Mouse (Mus musculus): ENCODE results near the gene Dync2h1. TPM values are rescaled to one million over a fixed set of nuclear protein-coding genes. Genes with fewer than 3 reads are reported as not detected.

Gene Dync2h1
- total and polyA plus RNA-seq, 2 experiments from 2014 or later, result 14.2 to 18.0 TPM

GRCm38 (mm10) chr9:7158605-7159004 is 25.6 kb downstream of the Dync2h1 start:
- WGBS, result 95% methylated on average over 7 of the region's 7 CpGs
- no peak for TF ChIP-seq CTCF (IDR thresholded peaks at IDR 0.05)
- Histone ChIP-seq H3K4me1 (ENCODE audit: insufficient read depth, low read length) (no peaks in the 10 kb centered on the region), H3K27me3 (ENCODE audit: insufficient read depth, low read length) (no peaks in the 10 kb centered on the region), H3K27ac (ENCODE audit: low read depth, low read length) (no peak overlapping the region), H3K4me2 (ENCODE audit: low read depth, low read length, poor library complexity, severe bottlenecking) (no peak overlapping the region), H3K4me3 (ENCODE audit: low read depth, low read length) (no peak overlapping the region), H3K9me3 (ENCODE audit: low read length) (no peaks in the 10 kb centered on the region), H3K36me3 (ENCODE audit: insufficient read depth, low read length) (peaks cover 22% of the 10 kb centered on the region; the same call in 1 of the 2 replicates), H3K9ac (replicated peaks; ENCODE audit: low read length, poor library complexity, severe bottlenecking) (no peak overlapping the region)
- DNase-seq (ENCODE audit: low spot score) (no peak), ATAC-seq (ENCODE audit: low FRiP score) (no peak)

DNA sequence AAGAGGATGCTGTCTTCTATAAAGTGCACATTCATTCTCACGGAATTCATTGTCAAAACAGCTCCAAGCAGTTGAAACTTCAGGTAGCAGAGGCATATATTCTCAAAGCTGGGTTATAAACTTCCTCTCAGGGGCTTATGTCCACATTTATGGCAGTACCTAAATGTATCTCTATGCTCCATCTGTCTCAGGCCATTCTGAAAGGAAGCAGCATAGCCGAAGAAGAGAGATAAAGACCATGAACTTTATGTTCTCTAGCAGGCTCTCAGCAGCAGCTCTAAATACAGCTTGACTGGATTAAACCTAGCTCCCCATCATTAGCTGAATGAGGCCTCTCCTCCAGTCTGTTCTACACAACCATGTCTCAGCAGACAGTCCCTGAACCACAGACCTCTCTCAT is 29.9 kb downstream of the Dync2h1 start:
- Histone ChIP-seq H3K9me3 (ENCODE audit: low read length) (no peaks in the 10 kb centered on the region), H3K27me3 (ENCODE audit: insufficient read depth, low read length) (no peaks in the 10 kb centered on the region), H3K36me3 (ENCODE audit: insufficient read depth, low read length) (peaks cover 18% of the 10 kb centered on the region; the same call in 1 of the 2 replicates), H3K4me2 (ENCODE audit: low read depth, low read length, poor library complexity, severe bottlenecking) (no peak overlapping the region), H3K4me1 (ENCODE audit: insufficient read depth, low read length) (no peaks in the 10 kb centered on the region), H3K9ac (replicated peaks; ENCODE audit: low read length, poor library complexity, severe bottlenecking) (no peak overlapping the region), H3K27ac (ENCODE audit: low read depth, low read length) (no peak overlapping the region), H3K4me3 (ENCODE audit: low read depth, low read length) (no peak overlapping the region)
- DNase-seq (ENCODE audit: low spot score) (no peak), ATAC-seq (ENCODE audit: low FRiP score) (no peak)
- 97% methylated on average over 2 of the region's 2 CpGs for WGBS
- no peak for TF ChIP-seq CTCF (IDR thresholded peaks at IDR 0.05)

GRCm38 (mm10) chr9:7122863-7123262 is 61.4 kb downstream of the Dync2h1 start:
- Histone ChIP-seq H3K27ac (ENCODE audit: low read depth, low read length) (no peak overlapping the region), H3K4me1 (ENCODE audit: insufficient read depth, low read length) (no peaks in the 10 kb centered on the region), H3K9ac (replicated peaks; ENCODE audit: low read length, poor library complexity, severe bottlenecking) (no peak overlapping the region), H3K4me3 (ENCODE audit: low read depth, low read length) (no peak overlapping the region), H3K9me3 (ENCODE audit: low read length) (no peaks in the 10 kb centered on the region), H3K36me3 (ENCODE audit: insufficient read depth, low read length) (peaks cover 7% of the 10 kb centered on the region; the same call in 1 of the 2 replicates), H3K4me2 (ENCODE audit: low read depth, low read length, poor library complexity, severe bottlenecking) (no peak overlapping the region), H3K27me3 (ENCODE audit: insufficient read depth, low read length) (no peaks in the 10 kb centered on the region)
- no peak for TF ChIP-seq CTCF (IDR thresholded peaks at IDR 0.05)
- ATAC-seq (ENCODE audit: low FRiP score) (no peak), DNase-seq (ENCODE audit: low spot score) (no peak)
- 100% methylated on average over 2 of the region's 2 CpGs for WGBS

DNA sequence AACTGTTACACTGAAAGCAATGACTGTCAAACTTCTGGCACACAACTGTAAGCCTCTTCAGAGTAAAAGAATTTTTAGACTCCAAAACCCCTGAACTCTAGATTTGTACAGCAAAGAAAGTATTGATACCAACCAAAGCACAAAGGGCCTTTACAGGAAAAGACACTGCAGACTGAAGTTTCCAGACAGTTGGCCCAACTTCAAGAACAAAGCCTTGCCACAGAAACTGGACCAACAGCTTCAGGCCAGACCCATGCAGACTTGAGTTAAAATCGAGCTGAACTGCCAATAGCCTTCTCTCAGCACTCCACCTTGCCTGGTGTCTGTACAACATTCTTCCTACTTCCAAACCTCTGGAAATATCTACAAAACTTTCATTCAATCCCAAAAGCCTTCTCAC is 74.1 kb downstream of the Dync2h1 start:
- TF ChIP-seq CTCF (IDR thresholded peaks at IDR 0.05), result no peak
- no peak overlapping the region for H3K9ac ChIP-seq (replicated peaks; ENCODE audit: low read length, poor library complexity, severe bottlenecking)
- peaks cover 3% of the 10 kb centered on the region; the same call in 1 of the 2 replicates for H3K36me3 ChIP-seq (ENCODE audit: insufficient read depth, low read length)
- ATAC-seq (ENCODE audit: low FRiP score), result no peak
- H3K4me2 ChIP-seq (ENCODE audit: low read depth, low read length, poor library complexity, severe bottlenecking), result no peak overlapping the region
- no peak overlapping the region for H3K27ac ChIP-seq (ENCODE audit: low read depth, low read length)
- H3K4me1 ChIP-seq (ENCODE audit: insufficient read depth, low read length), result no peaks in the 10 kb centered on the region
- 57% methylated on average over 1 of the region's 1 CpGs for WGBS
- no peaks in the 10 kb centered on the region for H3K9me3 ChIP-seq (ENCODE audit: low read length)
- no peak for DNase-seq (ENCODE audit: low spot score)
- no peak overlapping the region for H3K4me3 ChIP-seq (ENCODE audit: low read depth, low read length)
- H3K27me3 ChIP-seq (ENCODE audit: insufficient read depth, low read length), result no peaks in the 10 kb centered on the region

DNA sequence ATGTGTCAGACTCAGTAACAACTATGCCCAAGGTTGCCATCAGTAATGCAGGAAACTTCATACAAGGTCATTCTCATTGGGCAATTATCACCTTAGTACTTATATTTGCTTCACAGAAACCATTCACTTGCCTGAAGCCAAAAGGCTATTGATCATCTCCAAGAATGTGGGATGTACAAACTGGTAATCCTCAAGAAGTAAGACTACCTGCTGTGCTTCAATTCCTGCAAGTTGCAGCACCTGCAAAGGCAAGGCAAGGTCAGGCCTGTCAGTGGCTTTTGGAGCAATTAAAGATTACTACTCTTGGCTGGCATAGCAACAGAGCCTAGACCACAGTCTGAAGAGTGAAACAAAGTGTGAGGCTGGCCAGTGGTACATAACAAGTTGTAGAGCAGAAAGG is 82.9 kb downstream of the Dync2h1 start:
- no peak overlapping the region for H3K4me2 ChIP-seq (ENCODE audit: low read depth, low read length, poor library complexity, severe bottlenecking)
- ATAC-seq (ENCODE audit: low FRiP score), result no peak
- peaks cover 12% of the 10 kb centered on the region; the same call in 1 of the 2 replicates for H3K36me3 ChIP-seq (ENCODE audit: insufficient read depth, low read length)
- no peak overlapping the region for H3K27ac ChIP-seq (ENCODE audit: low read depth, low read length)
- no peak for DNase-seq (ENCODE audit: low spot score)
- no peak for TF ChIP-seq CTCF (IDR thresholded peaks at IDR 0.05)
- H3K4me1 ChIP-seq (ENCODE audit: insufficient read depth, low read length), result no peaks in the 10 kb centered on the region
- H3K9me3 ChIP-seq (ENCODE audit: low read length), result no peaks in the 10 kb centered on the region
- no peak overlapping the region for H3K9ac ChIP-seq (replicated peaks; ENCODE audit: low read length, poor library complexity, severe bottlenecking)
- H3K4me3 ChIP-seq (ENCODE audit: low read depth, low read length), result no peak overlapping the region
- H3K27me3 ChIP-seq (ENCODE audit: insufficient read depth, low read length), result no peaks in the 10 kb centered on the region

DNA sequence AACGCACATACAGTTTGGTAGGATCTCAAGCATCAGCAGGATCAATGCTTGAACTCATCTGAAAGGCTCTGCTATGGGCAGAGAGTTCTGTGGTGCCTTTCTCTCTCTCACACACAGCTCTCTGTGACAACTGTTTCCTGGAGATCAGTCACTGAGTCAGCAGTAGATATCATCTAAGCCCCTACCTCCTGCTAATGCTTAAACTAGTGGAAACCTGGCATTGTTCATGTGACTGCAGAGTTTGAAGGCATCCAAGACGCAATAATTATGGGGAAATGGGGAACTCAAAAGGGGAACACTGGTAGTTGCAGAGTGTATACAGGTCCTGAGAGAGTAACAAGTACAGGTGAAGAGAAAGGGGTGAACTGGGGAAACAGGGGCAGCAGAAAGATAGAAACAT is 109.6 kb downstream of the Dync2h1 start:
- Histone ChIP-seq H3K36me3 (ENCODE audit: insufficient read depth, low read length) (peaks cover 19% of the 10 kb centered on the region), H3K9ac (replicated peaks; ENCODE audit: low read length, poor library complexity, severe bottlenecking) (no peak overlapping the region), H3K27me3 (ENCODE audit: insufficient read depth, low read length) (no peaks in the 10 kb centered on the region), H3K4me2 (ENCODE audit: low read depth, low read length, poor library complexity, severe bottlenecking) (no peak overlapping the region), H3K4me3 (ENCODE audit: low read depth, low read length) (no peak overlapping the region), H3K9me3 (ENCODE audit: low read length) (no peaks in the 10 kb centered on the region), H3K27ac (ENCODE audit: low read depth, low read length) (no peak overlapping the region), H3K4me1 (ENCODE audit: insufficient read depth, low read length) (no peaks in the 10 kb centered on the region)
- no peak for ATAC-seq (ENCODE audit: low FRiP score)
- 97% methylated on average over 2 of the region's 2 CpGs for WGBS
- no peak for DNase-seq (ENCODE audit: low spot score)
- TF ChIP-seq CTCF (IDR thresholded peaks at IDR 0.05), result no peak

All from midbrain, postnatal 0 days (tissue).